Mouse (Mus musculus) thymus, adult 2 months (tissue): ENCODE results near the gene Rfc4. TPM values are rescaled to one million over a fixed set of nuclear protein-coding genes. Genes with fewer than 3 reads are reported as not detected.
A peak's percentile ranks its signal among the peaks of the same experiment; 100 is the strongest.

Experiments used
- DNase-seq: peaks from one replicate; pipeline ENCODE4 v3.0.0; 2021
- H3K27ac ChIP-seq: fragments of 200-500 bp; 2 replicates; pipeline ENCODE4 v1.5.1; 2012; ENCODE audit warnings: low read length, control low read depth; ENCODE audit not compliant: control insufficient read depth, insufficient read depth
- H3K27me3 ChIP-seq: fragments of 200-500 bp; 2 replicates; pipeline ENCODE4 v1.6.1; 2012; ENCODE audit warnings: mild to moderate bottlenecking, low read length, moderate library complexity, mixed read lengths; ENCODE audit not compliant: control insufficient read depth, insufficient read depth
- H3K36me3 ChIP-seq: fragments of 200-500 bp; 2 replicates; pipeline ENCODE4 v1.6.1; 2012; ENCODE audit warnings: mild to moderate bottlenecking, low read length, moderate library complexity; ENCODE audit not compliant: control insufficient read depth, insufficient read depth
- H3K4me1 ChIP-seq: fragments of 200-500 bp; replicated peaks from 2 replicates; pipeline ENCODE4 v1.6.1; 2012; ENCODE audit warnings: low read length; ENCODE audit not compliant: control insufficient read depth, insufficient read depth
- H3K4me3 ChIP-seq: fragments of 200-500 bp; 2 replicates; pipeline ENCODE4 v1.5.1; 2012; ENCODE audit warnings: mild to moderate bottlenecking, low read length, control low read depth, moderate library complexity; ENCODE audit not compliant: control insufficient read depth, insufficient read depth
- CTCF ChIP-seq: fragments of 200-500 bp; IDR thresholded peaks from 2 replicates; pipeline ENCODE4 v1.5.1; 2012; ENCODE audit warnings: mild to moderate bottlenecking, control low read depth, low read length, moderate library complexity, borderline replicate concordance; ENCODE audit not compliant: control insufficient read depth, poor library complexity, insufficient read depth; ENCODE audit errors: extremely low read depth
- POLR2A ChIP-seq: fragments of 200-500 bp; IDR thresholded peaks from 2 replicates; pipeline ENCODE4 v1.6.1; 2012; ENCODE audit warnings: mild to moderate bottlenecking, low read length, control low read depth, moderate library complexity; ENCODE audit not compliant: control insufficient read depth, poor library complexity, insufficient read depth; ENCODE audit errors: extremely low read depth
- WGBS: fragments of 180-500 bp; shearing (Covaris S2); methylation state at CpG from one replicate; pipeline ENCODE4 v1.1.7; 2018; 5-methylcytosine and 5-hydroxymethylcytosine counted together
- polyA plus RNA-seq: library from polyadenylated mRNA; depleted of rRNA; stranded (reverse); fragments of >200 nt; gene quantifications from 2 replicates; pipeline ENCODE4 v1.2.3, GENCODE M21; 2012

The Rfc4 gene
- polyA plus RNA-seq, 1 experiment, result 2.6 TPM

DNA sequence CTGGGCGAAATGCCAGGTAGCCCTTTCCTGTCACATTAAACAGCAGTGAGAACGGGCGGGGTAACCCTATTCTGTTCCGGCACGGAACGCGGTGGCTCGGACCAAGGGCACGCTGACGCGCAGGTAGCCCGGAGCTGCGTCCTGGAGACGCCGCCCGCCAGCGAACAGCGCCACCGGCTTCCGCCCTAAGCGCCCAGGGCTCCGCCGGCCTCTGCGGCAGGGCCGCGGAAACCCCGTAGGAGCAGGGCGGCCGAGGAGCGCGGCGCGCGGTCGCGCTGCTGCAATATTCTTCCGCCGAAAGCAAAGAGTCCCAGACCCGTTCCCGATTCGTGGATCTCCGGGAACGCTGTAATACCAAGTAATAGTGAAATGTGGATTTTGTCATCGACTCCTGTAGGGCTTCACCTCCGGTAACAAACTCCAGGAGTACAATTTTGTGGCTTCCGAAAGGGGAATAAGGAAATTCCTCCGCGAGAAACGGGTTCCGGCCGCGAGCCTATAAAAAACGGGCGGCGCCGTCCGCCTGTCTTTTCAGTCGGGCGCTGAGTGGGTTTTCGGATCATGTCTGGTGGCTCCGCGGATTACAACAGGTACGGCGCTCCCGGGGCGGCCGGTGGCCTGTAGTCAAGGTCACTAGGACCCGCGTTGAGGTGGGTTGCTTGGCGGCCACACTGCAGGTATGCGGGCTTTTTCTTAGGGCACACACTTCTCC lies 20.1 kb downstream of the Rfc4 start, which contains the start of gene Eif4a2:
TSS of gene Eif4a2 (plus strand) at position 214 of the 712 bp plus-strand sequence.
- under 1% methylated on average over 71 of the region's 71 CpGs for WGBS
- peak; percentile 94 for DNase-seq
- Histone ChIP-seq H3K4me3 (peak within 1 kb of the TSS; percentile 88), H3K27ac (peak within 1 kb of the TSS; percentile 86), H3K27me3 (no peaks in the 10 kb centered on the region), H3K4me1 (no peaks in the 10 kb centered on the region), H3K36me3 (peaks cover 37% of the 10 kb centered on the region)
- TF ChIP-seq CTCF (peak; percentile 34; the same call in 1 of the 2 replicates), POLR2A (peak; percentile 97)

DNA sequence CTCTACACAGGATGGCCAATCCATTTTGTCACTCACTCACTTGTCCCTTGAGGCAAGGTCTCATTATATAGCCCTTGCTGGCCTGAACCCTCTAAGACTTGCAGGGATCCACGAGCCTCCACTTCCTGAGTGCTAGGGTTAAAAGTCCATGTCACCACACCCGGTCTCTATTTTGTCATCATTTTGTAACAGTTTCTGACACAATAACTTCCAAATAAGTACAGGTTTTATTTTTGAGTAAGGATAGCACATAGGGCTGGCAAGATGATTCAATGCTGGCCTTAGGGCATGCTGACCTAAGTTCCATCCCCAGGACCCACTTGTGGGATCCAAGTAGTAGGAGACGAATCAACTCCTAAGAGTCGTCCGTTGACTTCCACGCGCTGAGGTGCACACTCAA lies 21.4 kb downstream of the Rfc4 start:
- Histone ChIP-seq H3K4me1 (no peaks in the 10 kb centered on the region), H3K27ac (no peak overlapping the region)
- no peak for DNase-seq

DNA sequence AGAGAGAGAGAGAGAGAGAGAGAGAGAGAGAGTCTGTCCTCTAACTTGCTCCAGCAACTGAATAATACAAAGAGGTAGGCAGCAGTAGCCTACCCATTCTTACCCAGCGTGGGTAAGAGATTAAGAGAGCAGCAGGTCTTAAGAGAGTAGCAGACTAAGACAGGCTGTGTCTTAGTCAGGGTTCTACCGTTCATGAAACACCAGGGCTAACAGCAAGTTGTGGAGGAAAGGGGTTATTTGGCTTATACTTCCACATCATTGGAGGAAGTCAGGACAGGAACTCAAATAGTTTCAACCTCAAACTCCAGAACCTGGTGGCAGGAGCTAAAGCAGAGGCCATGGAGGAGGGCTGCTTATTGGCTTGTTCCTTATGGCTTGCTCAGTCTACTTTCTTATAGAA lies 23.7 kb downstream of the Rfc4 start:
- TF ChIP-seq POLR2A (no peak), CTCF (no peak)

More for the DNA sequence above, 21.4 kb downstream of the Rfc4 start:
- WGBS, result 94% methylated on average over 7 of the region's 7 CpGs
- Histone ChIP-seq H3K27me3 (no peaks in the 10 kb centered on the region), H3K4me3 (no peak overlapping the region), H3K36me3 (peaks cover 25% of the 10 kb centered on the region)
- TF ChIP-seq POLR2A (no peak), CTCF (no peak)

DNA sequence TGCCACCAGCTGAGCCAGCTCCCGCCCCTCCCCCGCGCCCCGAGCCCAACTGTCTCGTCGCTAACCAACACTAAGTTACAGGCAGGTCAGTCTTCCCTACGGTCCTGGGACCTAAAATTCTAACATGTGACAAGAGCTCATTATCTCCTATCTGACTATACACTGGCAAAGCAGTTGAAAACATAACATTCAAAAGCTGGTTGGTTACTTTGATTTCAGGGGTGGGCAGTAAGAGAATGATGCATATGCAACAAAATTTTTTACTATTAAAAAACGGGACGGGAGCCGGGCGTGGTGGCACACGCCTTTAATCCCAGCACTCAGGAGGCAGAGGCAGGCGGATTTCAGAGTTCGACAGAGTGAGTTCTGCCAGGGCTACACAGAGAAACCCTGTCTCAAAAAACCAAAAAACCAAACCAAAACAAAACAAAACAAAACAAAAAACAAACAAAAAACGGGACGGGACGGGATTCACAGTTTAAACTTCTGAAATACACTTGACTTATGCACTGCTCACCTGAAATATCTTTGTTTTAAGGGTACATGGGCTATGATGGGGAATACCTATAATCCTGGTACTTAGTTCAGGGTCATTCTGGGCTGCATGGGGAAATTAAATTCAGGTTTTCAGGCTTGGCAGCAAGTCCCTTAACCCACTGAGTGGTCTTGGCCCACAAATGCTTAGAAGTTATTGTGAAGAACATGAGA lies 24.3 kb downstream of the Rfc4 start:
- Histone ChIP-seq H3K27ac (peak overlapping the region; percentile 11; the same call in 1 of the 2 replicates), H3K4me3 (peak overlapping the region; percentile 46), H3K27me3 (no peaks in the 10 kb centered on the region), H3K4me1 (peaks cover 9% of the 10 kb centered on the region; the same call in 1 of the 2 replicates), H3K36me3 (no peaks in the 10 kb centered on the region)
- DNase-seq, result no peak
- 25% methylated on average over 17 of the region's 17 CpGs for WGBS
- TF ChIP-seq CTCF, result no peak
- TF ChIP-seq POLR2A, result no peak

More for the DNA sequence above, 23.7 kb downstream of the Rfc4 start:
- H3K27ac ChIP-seq, result no peak overlapping the region
- H3K4me1 ChIP-seq, result peaks cover 9% of the 10 kb centered on the region; the same call in 1 of the 2 replicates
- DNase-seq, result no peak
- no peaks in the 10 kb centered on the region for H3K27me3 ChIP-seq
- H3K36me3 ChIP-seq, result peaks cover 2% of the 10 kb centered on the region; the same call in 1 of the 2 replicates
- H3K4me3 ChIP-seq, result no peak overlapping the region
- WGBS, result 39% methylated on average over 2 of the region's 2 CpGs

DNA sequence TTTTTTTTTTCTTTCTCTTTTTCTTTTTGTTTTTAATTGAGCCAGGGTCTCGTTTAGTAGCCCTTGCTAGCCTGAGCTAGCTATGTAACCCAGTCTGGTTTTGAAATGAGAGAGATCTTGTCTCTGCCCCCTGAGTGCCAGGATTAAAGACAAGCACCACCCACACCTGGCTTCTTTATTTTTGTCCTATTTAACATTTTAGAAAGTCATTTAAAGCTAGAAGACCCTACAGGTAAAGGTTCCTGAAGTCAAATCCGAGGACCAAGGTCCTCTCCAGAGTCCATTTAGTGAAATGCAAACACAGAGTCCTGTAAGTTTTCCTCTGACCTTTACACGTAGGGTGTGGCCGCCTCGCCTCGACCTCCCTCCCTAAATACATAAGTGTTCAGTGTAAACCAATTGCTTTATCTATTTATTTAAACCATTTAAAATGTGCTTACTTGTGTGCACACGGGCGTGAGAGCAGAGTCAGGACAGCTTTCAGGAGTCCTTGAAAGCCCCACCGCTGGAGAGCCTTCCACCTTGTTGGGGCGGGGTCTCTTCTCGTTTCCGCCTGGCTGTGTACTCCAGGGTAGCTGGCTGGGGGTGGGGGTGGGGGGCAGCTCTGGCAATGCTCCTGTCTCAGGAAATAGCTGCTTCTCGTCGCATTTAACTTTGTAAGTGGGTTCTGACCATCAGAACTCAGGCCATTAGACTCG lies 25.0 kb downstream of the Rfc4 start:
- 16% methylated on average over 15 of the region's 15 CpGs for WGBS
- peaks cover 9% of the 10 kb centered on the region; the same call in 1 of the 2 replicates for H3K4me1 ChIP-seq
- H3K4me3 ChIP-seq, result peak overlapping the region; percentile 46
- no peaks in the 10 kb centered on the region for H3K27me3 ChIP-seq
- TF ChIP-seq POLR2A (no peak), CTCF (no peak)
- no peaks in the 10 kb centered on the region for H3K36me3 ChIP-seq
- DNase-seq, result peak; percentile 62
- peak overlapping the region; percentile 33; the same call in 1 of the 2 replicates for H3K27ac ChIP-seq

DNA sequence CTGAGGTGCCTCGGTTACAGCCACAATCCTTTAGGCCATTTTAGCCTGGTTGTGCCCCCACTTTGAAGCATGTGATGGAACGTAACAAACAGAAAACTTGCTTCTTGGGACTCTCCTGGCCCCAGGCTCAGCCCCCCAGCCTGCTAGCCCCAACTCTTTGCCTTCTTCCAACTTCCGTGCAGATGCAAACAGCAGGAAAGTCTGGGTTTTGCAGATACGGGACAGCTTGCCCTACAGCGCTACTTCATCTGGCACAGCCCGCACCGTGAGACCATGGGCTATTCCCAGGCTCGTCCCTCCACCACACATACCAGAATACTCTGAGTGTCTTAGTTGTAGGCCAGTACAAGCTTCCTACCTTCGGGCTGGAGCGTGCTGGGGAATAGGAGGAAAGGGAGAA lies 26.9 kb downstream of the Rfc4 start:
- Histone ChIP-seq H3K4me1 (peaks cover 9% of the 10 kb centered on the region; the same call in 1 of the 2 replicates), H3K27me3 (no peaks in the 10 kb centered on the region), H3K4me3 (no peak overlapping the region), H3K36me3 (no peaks in the 10 kb centered on the region), H3K27ac (no peak overlapping the region)
- no peak for DNase-seq
- no peak for TF ChIP-seq CTCF
- TF ChIP-seq POLR2A, result no peak
- 62% methylated on average over 10 of the region's 10 CpGs for WGBS
